Comparison of ENCODE assay signal across 8 mouse cellular contexts in genomic region chr8:123477737-123478258, GRCm38 (mm10). TPM values are rescaled to one million over a fixed set of nuclear protein-coding genes. Genes with fewer than 3 reads are reported as not detected.
DNase-seq lines count a peak whose midpoint lies in the region; ATAC-seq lines count a peak whose summit lies in the region.

Afg3l1 (plus strand) TSS chr8:123477903.

- peak within 1 kb of the TSS; percentile 84 for H3K4me2 ChIP-seq in heart, embryonic 13.5 days
- H3K4me2 ChIP-seq in liver, embryonic 12.5 days = peak within 1 kb of the TSS; percentile 74
- peak within 1 kb of the TSS; percentile 83 for H3K4me2 ChIP-seq in stomach, embryonic 15.5 days

- H3K4me1 ChIP-seq in heart, embryonic 13.5 days = peaks cover 18% of the 10 kb centered on the region
- peaks cover 29% of the 10 kb centered on the region for H3K4me1 ChIP-seq in liver, embryonic 12.5 days
- peaks cover 15% of the 10 kb centered on the region for H3K4me1 ChIP-seq in stomach, embryonic 15.5 days

- H3K27me3 ChIP-seq in heart, embryonic 13.5 days (replicated peaks) = no peaks in the 10 kb centered on the region
- H3K27me3 ChIP-seq in liver, embryonic 12.5 days (replicated peaks) = no peaks in the 10 kb centered on the region
- no peaks in the 10 kb centered on the region for H3K27me3 ChIP-seq in stomach, embryonic 15.5 days (replicated peaks)

- H3K9ac ChIP-seq in heart, embryonic 13.5 days = peak within 1 kb of the TSS; percentile 85
- H3K9ac ChIP-seq in liver, embryonic 12.5 days = peak within 1 kb of the TSS; percentile 84
- peak within 1 kb of the TSS; percentile 67 for H3K9ac ChIP-seq in stomach, embryonic 15.5 days

- under 1% methylated on average over 58 of the region's 58 CpGs for WGBS in heart, embryonic 13.5 days
- WGBS in liver, embryonic 12.5 days (ENCODE audit: insufficient replicate concordance) = under 1% methylated on average over 58 of the region's 58 CpGs
- WGBS in stomach, embryonic 15.5 days = under 1% methylated on average over 57 of the region's 58 CpGs

- peak within 1 kb of the TSS; percentile 79 for H3K4me3 ChIP-seq in heart, embryonic 13.5 days
- peak within 1 kb of the TSS; percentile 80 for H3K4me3 ChIP-seq in liver, embryonic 12.5 days
- H3K4me3 ChIP-seq in stomach, embryonic 15.5 days (replicated peaks) = peak within 1 kb of the TSS; percentile 82

- peak within 1 kb of the TSS; percentile 95 for H3K27ac ChIP-seq in heart, embryonic 13.5 days (replicated peaks)
- H3K27ac ChIP-seq in liver, embryonic 12.5 days = peak within 1 kb of the TSS; percentile 88
- H3K27ac ChIP-seq in stomach, embryonic 15.5 days = peak within 1 kb of the TSS; percentile 96

- peak; percentile 92 for DNase-seq in CD4-positive helper T cell, adult 2 months (ENCODE audit: low read depth, low spot score)
- DNase-seq in brain, embryonic 18.5 days (ENCODE audit: low read depth, low spot score) = peak; percentile 79
- DNase-seq in kidney, postnatal 10 days = peak; percentile 97
- DNase-seq in natural killer cell, adult 2 months (ENCODE audit: low spot score in 2 of 2) = peak; percentile 91 to 92

- peak; percentile 86 for ATAC-seq in erythroid progenitor cell, adult 5-6 weeks (replicated peaks; ENCODE audit: low FRiP score, poor library complexity, severe bottlenecking)
- ATAC-seq in heart, embryonic 13.5 days (ENCODE audit: extremely low read depth, insufficient number of reproducible peaks, low FRiP score, low TSS enrichment) = peak; percentile 86
- ATAC-seq in liver, embryonic 12.5 days = peak; percentile 92
- ATAC-seq in stomach, embryonic 15.5 days (ENCODE audit: insufficient read depth, low FRiP score, low read depth) = peak; percentile 94

- peaks cover 27% of the 10 kb centered on the region for H3K36me3 ChIP-seq in heart, embryonic 13.5 days
- peaks cover 29% of the 10 kb centered on the region for H3K36me3 ChIP-seq in liver, embryonic 12.5 days
- H3K36me3 ChIP-seq in stomach, embryonic 15.5 days = peaks cover 15% of the 10 kb centered on the region; the same call in 1 of the 2 replicates

- H3K9me3 ChIP-seq in heart, embryonic 13.5 days = no peaks in the 10 kb centered on the region
- no peaks in the 10 kb centered on the region for H3K9me3 ChIP-seq in liver, embryonic 12.5 days (replicated peaks)
- H3K9me3 ChIP-seq in stomach, embryonic 15.5 days = no peaks in the 10 kb centered on the region

RNA-seq across cellular contexts. Expression of gene Afg3l1, which starts in this region (rescaled TPM):
- 8.6 and 13.4 TPM in 2 replicates for total RNA-seq in erythroid progenitor cell, adult 5-6 weeks (2015; ENCODE audit: low replicate concordance)
- 6.5 and 9.6 TPM in 2 replicates for total RNA-seq in erythroid progenitor cell, adult 5-6 weeks (2017; ENCODE audit: low replicate concordance)
- 47.4 and 47.7 TPM in 2 replicates for polyA plus RNA-seq in heart, embryonic 13.5 days (2015; fragmentation: Nextera tagmentation; extraction: Ambion mirVana)
- polyA plus RNA-seq in liver, embryonic 12.5 days (2016; fragmentation: Nextera tagmentation; extraction: Ambion mirVana) = 38.0 and 38.4 TPM in 2 replicates
- polyA plus RNA-seq in stomach, embryonic 15.5 days (2015; fragmentation: Nextera tagmentation; extraction: Ambion mirVana) = 46.8 and 57.6 TPM in 2 replicates

Comparison
In these comparisons a context has a peak if more than half of its experiments do, and no peak if none do; other contexts are left out.
1. Peak in every context shown above with its lines: DNase-seq, ATAC-seq, H3K4me3 ChIP-seq and H3K27ac ChIP-seq.